Mouse (Mus musculus): ENCODE measurements around the gene Sspo.

- peak; percentile 47 for TF ChIP-seq CTCF (conservative IDR thresholded peaks at IDR 0.05; ENCODE audit: low read length)
- no peak for TF ChIP-seq POU5F1 (IDR thresholded peaks at IDR 0.05; ENCODE audit: borderline replicate concordance, low read length)
These were observed 91.1 kb downstream of the Sspo start for GRCm38 (mm10) chr6:48538841-48539737.

Measured in E14TG2a.4 (cell line).